Mouse (Mus musculus) small intestine, adult 2 months (tissue): ENCODE measurements around the gene Soat2.

Experiments used
- CTCF ChIP-seq: fragments of 200-500 bp; IDR thresholded peaks from 2 replicates; pipeline ENCODE4 v1.5.1; 2012; ENCODE audit warnings: low read depth, mild to moderate bottlenecking, control low read depth, inconsistent platforms, low read length, moderate library complexity, mixed read lengths; ENCODE audit not compliant: insufficient replicate concordance, insufficient read length; ENCODE audit errors: extremely low read depth
- POLR2A ChIP-seq: fragments of 200-500 bp; IDR thresholded peaks from 2 replicates; pipeline ENCODE4 v1.6.1; 2012; ENCODE audit warnings: low read depth, mild to moderate bottlenecking, control low read depth, inconsistent platforms, low read length, moderate library complexity

GRCm38 (mm10) chr15:102147674-102148402 is 2.5 kb upstream of the Soat2 start:
- no peak for TF ChIP-seq CTCF
- TF ChIP-seq POLR2A = no peak
